Mouse (Mus musculus): ENCODE measurements around the gene Fignl1. TPM values are rescaled to one million over a fixed set of nuclear protein-coding genes. Genes with fewer than 3 reads are reported as not detected.

Fignl1 gene
- polyA plus RNA-seq, 1 experiment from 2014 or later, result 45.5 TPM

GRCm38 (mm10) chr11:11849513-11850311, 41.0 kb upstream of the Fignl1 start:
- no peak overlapping the region for H3K9ac ChIP-seq (ENCODE audit: low read depth, low read length)
- H3K4me2 ChIP-seq (ENCODE audit: low read depth, low read length), result no peak overlapping the region
- no peaks in the 10 kb centered on the region for H3K9me3 ChIP-seq (ENCODE audit: control insufficient read depth, low read length)
- H3K4me3 ChIP-seq (ENCODE audit: low read depth, low read length), result no peak overlapping the region
- 37% methylated on average over 13 of the region's 13 CpGs for WGBS
- peak overlapping the region; percentile 87 for H3K27ac ChIP-seq (replicated peaks; ENCODE audit: low read depth, low read length)
- no peaks in the 10 kb centered on the region for H3K27me3 ChIP-seq (replicated peaks; ENCODE audit: control insufficient read depth, insufficient read depth, low read length)
- no peaks in the 10 kb centered on the region for H3K36me3 ChIP-seq (ENCODE audit: control insufficient read depth, insufficient read depth, low read length)
- ATAC-seq (ENCODE audit: low read depth) (no peak), DNase-seq (ENCODE audit: low spot score) (no peak)
- H3K4me1 ChIP-seq (ENCODE audit: control insufficient read depth, insufficient read depth, low read length), result peaks cover 30% of the 10 kb centered on the region

- Histone ChIP-seq H3K4me2 (ENCODE audit: low read depth, low read length) (no peak overlapping the region), H3K9me3 (ENCODE audit: control insufficient read depth, low read length) (no peaks in the 10 kb centered on the region), H3K36me3 (ENCODE audit: control insufficient read depth, insufficient read depth, low read length) (no peaks in the 10 kb centered on the region), H3K9ac (ENCODE audit: low read depth, low read length) (no peak overlapping the region), H3K4me1 (ENCODE audit: control insufficient read depth, insufficient read depth, low read length) (peaks cover 35% of the 10 kb centered on the region), H3K27ac (replicated peaks; ENCODE audit: low read depth, low read length) (no peak overlapping the region), H3K27me3 (replicated peaks; ENCODE audit: control insufficient read depth, insufficient read depth, low read length) (no peaks in the 10 kb centered on the region), H3K4me3 (ENCODE audit: low read depth, low read length) (no peak overlapping the region)
- 92% methylated on average over 4 of the region's 4 CpGs for WGBS
- ATAC-seq (ENCODE audit: low read depth) (no peak), DNase-seq (ENCODE audit: low spot score) (no peak)
Measured at GRCm38 (mm10) chr11:11848467-11848866, 39.7 kb upstream of the Fignl1 start.

GRCm38 (mm10) chr11:11845044-11845443, 36.3 kb upstream of the Fignl1 start:
- H3K9ac ChIP-seq (ENCODE audit: low read depth, low read length), result no peak overlapping the region
- H3K4me2 ChIP-seq (ENCODE audit: low read depth, low read length), result no peak overlapping the region
- ATAC-seq (ENCODE audit: low read depth) (0 out of 2 replicates have a peak, but pooled peaks have one; percentile 0), DNase-seq (ENCODE audit: low spot score) (no peak)
- peak overlapping the region; percentile 70 for H3K27ac ChIP-seq (replicated peaks; ENCODE audit: low read depth, low read length)
- no peaks in the 10 kb centered on the region for H3K27me3 ChIP-seq (replicated peaks; ENCODE audit: control insufficient read depth, insufficient read depth, low read length)
- 64% methylated on average over 8 of the region's 8 CpGs for WGBS
- H3K4me1 ChIP-seq (ENCODE audit: control insufficient read depth, insufficient read depth, low read length), result peaks cover 13% of the 10 kb centered on the region
- H3K9me3 ChIP-seq (ENCODE audit: control insufficient read depth, low read length), result no peaks in the 10 kb centered on the region
- H3K4me3 ChIP-seq (ENCODE audit: low read depth, low read length), result no peak overlapping the region
- no peaks in the 10 kb centered on the region for H3K36me3 ChIP-seq (ENCODE audit: control insufficient read depth, insufficient read depth, low read length)

- Histone ChIP-seq H3K9ac (ENCODE audit: low read depth, low read length) (no peak overlapping the region), H3K4me1 (ENCODE audit: control insufficient read depth, insufficient read depth, low read length) (peaks cover 7% of the 10 kb centered on the region; the same call in 1 of the 2 replicates), H3K36me3 (ENCODE audit: control insufficient read depth, insufficient read depth, low read length) (no peaks in the 10 kb centered on the region), H3K4me3 (ENCODE audit: low read depth, low read length) (no peak overlapping the region), H3K27ac (replicated peaks; ENCODE audit: low read depth, low read length) (peak overlapping the region; percentile 70), H3K9me3 (ENCODE audit: control insufficient read depth, low read length) (no peaks in the 10 kb centered on the region), H3K4me2 (ENCODE audit: low read depth, low read length) (no peak overlapping the region), H3K27me3 (replicated peaks; ENCODE audit: control insufficient read depth, insufficient read depth, low read length) (no peaks in the 10 kb centered on the region)
- 41% methylated on average over 13 of the region's 13 CpGs for WGBS
- DNase-seq (ENCODE audit: low spot score) (peak; percentile 92), ATAC-seq (ENCODE audit: low read depth) (peak; percentile 95)
Measured at GRCm38 (mm10) chr11:11844367-11844971, 35.7 kb upstream of the Fignl1 start.

- H3K4me1 ChIP-seq (ENCODE audit: control insufficient read depth, insufficient read depth, low read length), result peaks cover 28% of the 10 kb centered on the region
- H3K4me3 ChIP-seq (ENCODE audit: low read depth, low read length), result no peak overlapping the region
- H3K36me3 ChIP-seq (ENCODE audit: control insufficient read depth, insufficient read depth, low read length), result no peaks in the 10 kb centered on the region
- H3K9ac ChIP-seq (ENCODE audit: low read depth, low read length), result no peak overlapping the region
- 0 out of 2 replicates have a peak overlapping the region, but pooled peaks have one; percentile 8 for H3K27ac ChIP-seq (replicated peaks; ENCODE audit: low read depth, low read length)
- H3K9me3 ChIP-seq (ENCODE audit: control insufficient read depth, low read length), result no peaks in the 10 kb centered on the region
- no peak overlapping the region for H3K4me2 ChIP-seq (ENCODE audit: low read depth, low read length)
- 85% methylated on average over 4 of the region's 4 CpGs for WGBS
- DNase-seq (ENCODE audit: low spot score), result no peak
- H3K27me3 ChIP-seq (replicated peaks; ENCODE audit: control insufficient read depth, insufficient read depth, low read length), result no peaks in the 10 kb centered on the region
- ATAC-seq (ENCODE audit: low read depth), result no peak
Measured at GRCm38 (mm10) chr11:11841590-11841989, 32.8 kb upstream of the Fignl1 start.

GRCm38 (mm10) chr11:11840746-11841145, 32.0 kb upstream of the Fignl1 start:
- no peak for DNase-seq (ENCODE audit: low spot score)
- H3K27me3 ChIP-seq (replicated peaks; ENCODE audit: control insufficient read depth, insufficient read depth, low read length), result no peaks in the 10 kb centered on the region
- H3K4me2 ChIP-seq (ENCODE audit: low read depth, low read length), result no peak overlapping the region
- 0 out of 2 replicates have a peak overlapping the region, but pooled peaks have one; percentile 8 for H3K27ac ChIP-seq (replicated peaks; ENCODE audit: low read depth, low read length)
- no peaks in the 10 kb centered on the region for H3K36me3 ChIP-seq (ENCODE audit: control insufficient read depth, insufficient read depth, low read length)
- no peaks in the 10 kb centered on the region for H3K9me3 ChIP-seq (ENCODE audit: control insufficient read depth, low read length)
- peaks cover 36% of the 10 kb centered on the region for H3K4me1 ChIP-seq (ENCODE audit: control insufficient read depth, insufficient read depth, low read length)
- H3K9ac ChIP-seq (ENCODE audit: low read depth, low read length), result no peak overlapping the region
- H3K4me3 ChIP-seq (ENCODE audit: low read depth, low read length), result no peak overlapping the region
- 74% methylated on average over 2 of the region's 2 CpGs for WGBS
- ATAC-seq (ENCODE audit: low read depth), result no peak

- no peak overlapping the region for H3K4me3 ChIP-seq (ENCODE audit: low read depth, low read length)
- no peak overlapping the region for H3K9ac ChIP-seq (ENCODE audit: low read depth, low read length)
- DNase-seq (ENCODE audit: low spot score) (no peak), ATAC-seq (ENCODE audit: low read depth) (no peak)
- peaks cover 39% of the 10 kb centered on the region for H3K4me1 ChIP-seq (ENCODE audit: control insufficient read depth, insufficient read depth, low read length)
- no peak overlapping the region; the same call in 1 of the 2 replicates for H3K27ac ChIP-seq (replicated peaks; ENCODE audit: low read depth, low read length)
- H3K9me3 ChIP-seq (ENCODE audit: control insufficient read depth, low read length), result no peaks in the 10 kb centered on the region
- H3K36me3 ChIP-seq (ENCODE audit: control insufficient read depth, insufficient read depth, low read length), result no peaks in the 10 kb centered on the region
- no peaks in the 10 kb centered on the region for H3K27me3 ChIP-seq (replicated peaks; ENCODE audit: control insufficient read depth, insufficient read depth, low read length)
- WGBS, result 85% methylated on average over 7 of the region's 7 CpGs
- no peak overlapping the region for H3K4me2 ChIP-seq (ENCODE audit: low read depth, low read length)
Measured at GRCm38 (mm10) chr11:11839874-11840273, 31.1 kb upstream of the Fignl1 start.

- H3K27me3 ChIP-seq (replicated peaks; ENCODE audit: control insufficient read depth, insufficient read depth, low read length), result no peaks in the 10 kb centered on the region
- WGBS, result 58% methylated on average over 5 of the region's 5 CpGs
- H3K9ac ChIP-seq (ENCODE audit: low read depth, low read length), result 0 out of 2 replicates have a peak overlapping the region, but pooled peaks have one; percentile 39
- ATAC-seq (ENCODE audit: low read depth) (peak; percentile 41; the same call in 1 of the 2 replicates), DNase-seq (ENCODE audit: low spot score) (no peak)
- no peak overlapping the region for H3K4me3 ChIP-seq (ENCODE audit: low read depth, low read length)
- no peaks in the 10 kb centered on the region for H3K9me3 ChIP-seq (ENCODE audit: control insufficient read depth, low read length)
- H3K4me1 ChIP-seq (ENCODE audit: control insufficient read depth, insufficient read depth, low read length), result peaks cover 43% of the 10 kb centered on the region
- no peaks in the 10 kb centered on the region for H3K36me3 ChIP-seq (ENCODE audit: control insufficient read depth, insufficient read depth, low read length)
- peak overlapping the region; percentile 78 for H3K27ac ChIP-seq (replicated peaks; ENCODE audit: low read depth, low read length)
- H3K4me2 ChIP-seq (ENCODE audit: low read depth, low read length), result peak overlapping the region; percentile 27; the same call in 1 of the 2 replicates
Measured at GRCm38 (mm10) chr11:11837384-11837783, 28.6 kb upstream of the Fignl1 start.

Measured in embryonic facial prominence, embryonic 14.5 days (tissue).